Mouse (Mus musculus): ENCODE measurements at regions not wholly inside any gene's neighbourhood (a gene's known extent, or its start where the extent isn't known, plus 50 kb on each side); places are given as distances from the start of the nearest gene placed in this dataset.

GRCm38 (mm10) chr1:184326191-184326590 lies 292.1 kb upstream of the 1700056E22Rik start:
- DNase-seq (ENCODE audit: low spot score) (no peak), ATAC-seq (replicated peaks; ENCODE audit: low FRiP score) (no peak)
- H3K9me3 ChIP-seq (ENCODE audit: control insufficient read depth, low read length): no peaks in the 10 kb centered on the region
- H3K4me1 ChIP-seq (replicated peaks; ENCODE audit: control insufficient read depth, insufficient read depth, low read length): no peaks in the 10 kb centered on the region
- no peak overlapping the region for H3K9ac ChIP-seq (ENCODE audit: low read depth, low read length)
- no peak overlapping the region for H3K4me3 ChIP-seq (ENCODE audit: low read depth, low read length)
- H3K4me2 ChIP-seq: no peak overlapping the region
- 85% methylated on average over 3 of the region's 3 CpGs for WGBS
- no peak overlapping the region for H3K27ac ChIP-seq (ENCODE audit: low read depth, low read length)
- H3K27me3 ChIP-seq (replicated peaks; ENCODE audit: control insufficient read depth, insufficient read depth, low read length): no peaks in the 10 kb centered on the region
- no peaks in the 10 kb centered on the region for H3K36me3 ChIP-seq (ENCODE audit: control insufficient read depth, insufficient read depth, low read length)

- H3K4me3 ChIP-seq (ENCODE audit: low read depth, low read length): no peak overlapping the region
- 52% methylated on average over 2 of the region's 2 CpGs for WGBS
- H3K27ac ChIP-seq (ENCODE audit: low read depth, low read length): no peak overlapping the region
- H3K4me1 ChIP-seq (replicated peaks; ENCODE audit: control insufficient read depth, insufficient read depth, low read length): no peaks in the 10 kb centered on the region
- H3K9ac ChIP-seq (ENCODE audit: low read depth, low read length): no peak overlapping the region
- H3K27me3 ChIP-seq (replicated peaks; ENCODE audit: control insufficient read depth, insufficient read depth, low read length): no peaks in the 10 kb centered on the region
- H3K4me2 ChIP-seq: no peak overlapping the region
- no peak for ATAC-seq (replicated peaks; ENCODE audit: low FRiP score)
- H3K9me3 ChIP-seq (ENCODE audit: control insufficient read depth, low read length): no peaks in the 10 kb centered on the region
- no peak for DNase-seq (ENCODE audit: low spot score)
- H3K36me3 ChIP-seq (ENCODE audit: control insufficient read depth, insufficient read depth, low read length): no peaks in the 10 kb centered on the region
Measured at GRCm38 (mm10) chr1:184324234-184324633, 290.1 kb upstream of the 1700056E22Rik start.

- no peaks in the 10 kb centered on the region for H3K4me1 ChIP-seq (replicated peaks; ENCODE audit: control insufficient read depth, insufficient read depth, low read length)
- no peak overlapping the region for H3K4me2 ChIP-seq
- WGBS: 75% methylated on average over 3 of the region's 3 CpGs
- no peak overlapping the region for H3K4me3 ChIP-seq (ENCODE audit: low read depth, low read length)
- H3K27me3 ChIP-seq (replicated peaks; ENCODE audit: control insufficient read depth, insufficient read depth, low read length): no peaks in the 10 kb centered on the region
- H3K9ac ChIP-seq (ENCODE audit: low read depth, low read length): no peak overlapping the region
- no peaks in the 10 kb centered on the region for H3K9me3 ChIP-seq (ENCODE audit: control insufficient read depth, low read length)
- H3K27ac ChIP-seq (ENCODE audit: low read depth, low read length): no peak overlapping the region
- DNase-seq (ENCODE audit: low spot score) (no peak), ATAC-seq (replicated peaks; ENCODE audit: low FRiP score) (no peak)
- H3K36me3 ChIP-seq (ENCODE audit: control insufficient read depth, insufficient read depth, low read length): no peaks in the 10 kb centered on the region
Measured at GRCm38 (mm10) chr1:184320521-184321177, 286.5 kb upstream of the 1700056E22Rik start.

GRCm38 (mm10) chr1:184310185-184310815 lies 276.2 kb upstream of the 1700056E22Rik start:
- ATAC-seq (replicated peaks; ENCODE audit: low FRiP score) (no peak), DNase-seq (ENCODE audit: low spot score) (no peak)
- Histone ChIP-seq H3K9me3 (ENCODE audit: control insufficient read depth, low read length) (no peaks in the 10 kb centered on the region; the same call in 1 of the 2 replicates), H3K36me3 (ENCODE audit: control insufficient read depth, insufficient read depth, low read length) (no peaks in the 10 kb centered on the region), H3K27ac (ENCODE audit: low read depth, low read length) (no peak overlapping the region), H3K27me3 (replicated peaks; ENCODE audit: control insufficient read depth, insufficient read depth, low read length) (no peaks in the 10 kb centered on the region), H3K4me2 (no peak overlapping the region), H3K9ac (ENCODE audit: low read depth, low read length) (no peak overlapping the region), H3K4me1 (replicated peaks; ENCODE audit: control insufficient read depth, insufficient read depth, low read length) (no peaks in the 10 kb centered on the region), H3K4me3 (ENCODE audit: low read depth, low read length) (no peak overlapping the region)
- 80% methylated on average over 19 of the region's 19 CpGs for WGBS

GRCm38 (mm10) chr1:184304813-184305212 lies 270.7 kb upstream of the 1700056E22Rik start:
- H3K9me3 ChIP-seq (ENCODE audit: control insufficient read depth, low read length): no peaks in the 10 kb centered on the region
- no peak overlapping the region for H3K4me3 ChIP-seq (ENCODE audit: low read depth, low read length)
- no peak for ATAC-seq (replicated peaks; ENCODE audit: low FRiP score)
- H3K27ac ChIP-seq (ENCODE audit: low read depth, low read length): no peak overlapping the region
- DNase-seq (ENCODE audit: low spot score): no peak
- H3K36me3 ChIP-seq (ENCODE audit: control insufficient read depth, insufficient read depth, low read length): no peaks in the 10 kb centered on the region
- H3K9ac ChIP-seq (ENCODE audit: low read depth, low read length): no peak overlapping the region
- H3K4me1 ChIP-seq (replicated peaks; ENCODE audit: control insufficient read depth, insufficient read depth, low read length): no peaks in the 10 kb centered on the region
- no peak overlapping the region for H3K4me2 ChIP-seq
- H3K27me3 ChIP-seq (replicated peaks; ENCODE audit: control insufficient read depth, insufficient read depth, low read length): no peaks in the 10 kb centered on the region
- 89% methylated on average over 4 of the region's 4 CpGs for WGBS

GRCm38 (mm10) chr1:184304204-184304603 lies 270.1 kb upstream of the 1700056E22Rik start:
- 85% methylated on average over 4 of the region's 4 CpGs for WGBS
- Histone ChIP-seq H3K9me3 (ENCODE audit: control insufficient read depth, low read length) (no peaks in the 10 kb centered on the region), H3K9ac (ENCODE audit: low read depth, low read length) (no peak overlapping the region), H3K27me3 (replicated peaks; ENCODE audit: control insufficient read depth, insufficient read depth, low read length) (no peaks in the 10 kb centered on the region), H3K36me3 (ENCODE audit: control insufficient read depth, insufficient read depth, low read length) (no peaks in the 10 kb centered on the region), H3K4me1 (replicated peaks; ENCODE audit: control insufficient read depth, insufficient read depth, low read length) (no peaks in the 10 kb centered on the region), H3K4me3 (ENCODE audit: low read depth, low read length) (no peak overlapping the region), H3K4me2 (no peak overlapping the region), H3K27ac (ENCODE audit: low read depth, low read length) (no peak overlapping the region)
- no peak for DNase-seq (ENCODE audit: low spot score)
- ATAC-seq (replicated peaks; ENCODE audit: low FRiP score): no peak

- Histone ChIP-seq H3K9me3 (ENCODE audit: control insufficient read depth, low read length) (no peaks in the 10 kb centered on the region), H3K4me3 (ENCODE audit: low read depth, low read length) (no peak overlapping the region), H3K9ac (ENCODE audit: low read depth, low read length) (no peak overlapping the region), H3K36me3 (ENCODE audit: control insufficient read depth, insufficient read depth, low read length) (no peaks in the 10 kb centered on the region), H3K27ac (ENCODE audit: low read depth, low read length) (no peak overlapping the region), H3K4me2 (no peak overlapping the region), H3K27me3 (replicated peaks; ENCODE audit: control insufficient read depth, insufficient read depth, low read length) (no peaks in the 10 kb centered on the region), H3K4me1 (replicated peaks; ENCODE audit: control insufficient read depth, insufficient read depth, low read length) (no peaks in the 10 kb centered on the region)
- ATAC-seq (replicated peaks; ENCODE audit: low FRiP score) (no peak), DNase-seq (ENCODE audit: low spot score) (no peak)
- 47% methylated on average over 1 of the region's 1 CpGs for WGBS
Measured at GRCm38 (mm10) chr1:184298701-184299100, 264.6 kb upstream of the 1700056E22Rik start.

GRCm38 (mm10) chr1:184297001-184297740 lies 263.1 kb upstream of the 1700056E22Rik start:
- Histone ChIP-seq H3K4me2 (no peak overlapping the region), H3K4me3 (ENCODE audit: low read depth, low read length) (no peak overlapping the region), H3K9me3 (ENCODE audit: control insufficient read depth, low read length) (no peaks in the 10 kb centered on the region), H3K27me3 (replicated peaks; ENCODE audit: control insufficient read depth, insufficient read depth, low read length) (no peaks in the 10 kb centered on the region), H3K4me1 (replicated peaks; ENCODE audit: control insufficient read depth, insufficient read depth, low read length) (no peaks in the 10 kb centered on the region), H3K36me3 (ENCODE audit: control insufficient read depth, insufficient read depth, low read length) (no peaks in the 10 kb centered on the region), H3K27ac (ENCODE audit: low read depth, low read length) (no peak overlapping the region), H3K9ac (ENCODE audit: low read depth, low read length) (no peak overlapping the region)
- WGBS: 65% methylated on average over 4 of the region's 4 CpGs
- ATAC-seq (replicated peaks; ENCODE audit: low FRiP score) (no peak), DNase-seq (ENCODE audit: low spot score) (no peak)

Data from liver, embryonic 11.5 days (tissue).